Mouse (Mus musculus) megakaryocyte, embryonic 14.5 days (primary cell): Measurements from ENCODE around the gene Kcnma1.

ENCODE experiments used
- FLI1 ChIP-seq: IDR thresholded peaks from 2 replicates; pipeline ENCODE4 v1.6.1; 2012; ENCODE audit warnings: low read length, inconsistent platforms, mixed read lengths
- GATA1 ChIP-seq: IDR thresholded peaks from 3 replicates; pipeline ENCODE4 v1.6.1; 2012; ENCODE audit warnings: mixed read lengths, low read length, inconsistent platforms, borderline replicate concordance

DNA sequence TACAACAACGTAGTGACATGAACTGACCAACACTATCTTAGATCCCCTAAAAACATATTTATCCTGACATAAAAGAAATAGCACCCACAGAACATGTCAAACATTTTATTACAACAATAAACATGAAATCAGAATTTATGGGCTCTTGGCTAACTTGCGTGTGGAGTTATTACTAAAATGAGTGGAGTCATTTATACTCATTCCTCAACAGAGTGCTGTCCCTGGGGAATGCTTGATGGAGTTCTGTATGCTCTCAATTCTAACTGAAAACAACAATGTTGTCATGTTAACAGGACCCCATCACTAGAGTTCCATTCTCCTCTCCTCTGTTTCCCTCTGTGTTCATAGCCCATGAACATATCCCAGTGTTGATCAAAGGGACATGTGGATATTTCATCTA, 544.2 kb downstream of the Kcnma1 start:
- TF ChIP-seq GATA1 (no peak), FLI1 (no peak)
